Mouse (Mus musculus): ENCODE results near the gene Pkp3.

- no peak for TF ChIP-seq CTCF (IDR thresholded peaks at IDR 0.05; ENCODE audit: low read depth, low read length)
- TF ChIP-seq POLR2A (IDR thresholded peaks at IDR 0.05; ENCODE audit: borderline replicate concordance, low read depth, low read length) = no peak
These were observed 38.5 kb upstream of the Pkp3 start for GRCm38 (mm10) chr7:141039386-141040107.
